24 mouse cellular contexts compared by ENCODE assay signal in genomic region chr9:119297696-119298095, GRCm38 (mm10). TPM values are rescaled to one million over a fixed set of nuclear protein-coding genes. Genes with fewer than 3 reads are reported as not detected.
DNase-seq lines count a peak whose midpoint lies in the region; ATAC-seq and TF ChIP-seq lines count a peak whose summit lies in the region.
"Had no signal": no experiment of that assay in that cellular context is flagged by ENCODE, and none has a peak within 500 bp of the region (broad histone marks: within the 10 kb centered on the region; RNA-seq: fewer than 3 reads in every experiment).

No protein-coding gene starts in this region.

- H3K27me3 ChIP-seq in intestine, embryonic 16.5 days (replicated peaks; ENCODE audit: control insufficient read depth, insufficient read depth, low read length), result no peaks in the 10 kb centered on the region
- H3K27me3 ChIP-seq in intestine, postnatal 0 days (replicated peaks; ENCODE audit: control insufficient read depth, insufficient read depth, low read length), result no peaks in the 10 kb centered on the region
- no peaks in the 10 kb centered on the region for H3K27me3 ChIP-seq in liver, adult 2 months (ENCODE audit: control insufficient read depth, insufficient read depth, low read length)
- H3K27me3 ChIP-seq in liver, embryonic 11.5 days (replicated peaks; ENCODE audit: control insufficient read depth, insufficient read depth, low read length), result no peaks in the 10 kb centered on the region
- H3K27me3 ChIP-seq: embryonic facial prominence, embryonic 12.5 days; embryonic facial prominence, embryonic 15.5 days; heart, embryonic 12.5 days; heart, embryonic 15.5 days; hindbrain, embryonic 12.5 days; hindbrain, embryonic 15.5 days; Patski had no signal

- in situ Hi-C loops in ES-E14 (cut with MboI; ENCODE audit: low sequenced_read_pairs in 2 of 2, unreplicated experiment in 2 of 2), result no loop called here

- no peak for DNase-seq in gastrocnemius, adult 2 months
- DNase-seq in gastrocnemius, postnatal 10 days, result no peak
- DNase-seq in liver, adult 2 months (ENCODE audit: extremely low read depth, low read depth, low spot score), result peak; percentile 80
- no peak for DNase-seq in liver, embryonic 11.5 days (ENCODE audit: low spot score)
- DNase-seq in ES-E14 (ENCODE audit: low read depth, low spot score), result no peak
- DNase-seq: adrenal gland, postnatal 10 days; adrenal gland, postnatal 36 days; cerebellum, adult 18-20 months; cerebellum, adult 9-10 months; cerebellum, postnatal 14 days; forebrain, postnatal 0 days; gastrocnemius, postnatal 36 days; heart, postnatal 10 days had no signal

- TF ChIP-seq POLR2A in liver, adult 2 months (IDR thresholded peaks at IDR 0.05; ENCODE audit: extremely low read depth, insufficient read depth, low read length), result no peak

- H3K4me3 ChIP-seq in gastrocnemius, adult 2 months, result no peak overlapping the region
- no peak overlapping the region for H3K4me3 ChIP-seq in intestine, embryonic 16.5 days (ENCODE audit: low read length)
- H3K4me3 ChIP-seq in intestine, postnatal 0 days (ENCODE audit: low read depth, low read length), result no peak overlapping the region
- H3K4me3 ChIP-seq in liver, adult 2 months (ENCODE audit: insufficient read depth, low read depth, low read length), result no peak overlapping the region
- no peak overlapping the region for H3K4me3 ChIP-seq in liver, embryonic 11.5 days (ENCODE audit: low read depth, low read length)
- no peak overlapping the region for H3K4me3 ChIP-seq in ES-E14 (ENCODE audit: insufficient read depth in 1 of 2, low read depth in 1 of 2, low read length in 2 of 2, poor library complexity in 1 of 2, severe bottlenecking in 1 of 2)
- H3K4me3 ChIP-seq: embryonic facial prominence, embryonic 12.5 days; embryonic facial prominence, embryonic 15.5 days; heart, embryonic 12.5 days; heart, embryonic 15.5 days; hindbrain, embryonic 12.5 days; hindbrain, embryonic 15.5 days had no signal

- no peak overlapping the region for H3K9ac ChIP-seq in intestine, embryonic 16.5 days (ENCODE audit: low read depth, low read length)
- H3K9ac ChIP-seq in intestine, postnatal 0 days (ENCODE audit: low read depth, low read length), result no peak overlapping the region
- H3K9ac ChIP-seq in liver, adult 2 months (ENCODE audit: low read depth, low read length), result no peak overlapping the region
- no peak overlapping the region for H3K9ac ChIP-seq in liver, embryonic 11.5 days (ENCODE audit: low read depth, low read length)
- H3K9ac ChIP-seq in ES-E14 (ENCODE audit: insufficient read depth, low read depth, low read length, poor library complexity, severe bottlenecking), result no peak overlapping the region
- H3K9ac ChIP-seq: embryonic facial prominence, embryonic 12.5 days; embryonic facial prominence, embryonic 15.5 days; forebrain, postnatal 0 days; heart, embryonic 12.5 days; heart, embryonic 15.5 days; hindbrain, embryonic 12.5 days; hindbrain, embryonic 15.5 days had no signal

- no peak for TF ChIP-seq CTCF in gastrocnemius, adult 2 months (IDR thresholded peaks at IDR 0.05)
- no peak for TF ChIP-seq CTCF in intestine, postnatal 0 days (IDR thresholded peaks at IDR 0.05; ENCODE audit: low read depth)
- no peak for TF ChIP-seq CTCF in liver, adult 2 months (IDR thresholded peaks at IDR 0.05; ENCODE audit: low read depth, low read length)

- H3K36me3 ChIP-seq in intestine, embryonic 16.5 days (ENCODE audit: control insufficient read depth, insufficient read depth, low read length), result 0 out of 2 replicates have a peak, but pooled peaks cover 3% of the 10 kb centered on the region
- H3K36me3 ChIP-seq in intestine, postnatal 0 days (ENCODE audit: control insufficient read depth, insufficient read depth), result peaks cover 6% of the 10 kb centered on the region
- no peaks in the 10 kb centered on the region for H3K36me3 ChIP-seq in liver, adult 2 months (ENCODE audit: control insufficient read depth, insufficient read depth, low read length)
- peaks cover 7% of the 10 kb centered on the region; the same call in 1 of the 2 replicates for H3K36me3 ChIP-seq in liver, embryonic 11.5 days (ENCODE audit: control insufficient read depth, insufficient read depth, low read length)
- H3K36me3 ChIP-seq in ES-E14 (ENCODE audit: control insufficient read depth, insufficient read depth, low read length, poor library complexity, severe bottlenecking), result peaks cover 13% of the 10 kb centered on the region; the same call in 1 of the 2 replicates

- H3K27ac ChIP-seq in gastrocnemius, adult 2 months, result peak overlapping the region; percentile 54
- H3K27ac ChIP-seq in intestine, embryonic 16.5 days (ENCODE audit: low read length), result 0 out of 2 replicates have a peak overlapping the region, but pooled peaks have one; percentile 23
- H3K27ac ChIP-seq in intestine, postnatal 0 days (ENCODE audit: low read depth, low read length), result no peak overlapping the region
- H3K27ac ChIP-seq in liver, adult 2 months (replicated peaks; ENCODE audit: insufficient read depth, low read depth, low read length), result no peak overlapping the region
- no peak overlapping the region for H3K27ac ChIP-seq in liver, embryonic 11.5 days (ENCODE audit: low read depth, low read length)
- H3K27ac ChIP-seq in ES-E14 (ENCODE audit: insufficient read depth, low read depth, low read length, poor library complexity, severe bottlenecking), result peak overlapping the region; percentile 43; the same call in 1 of the 2 replicates
- H3K27ac ChIP-seq: embryonic facial prominence, embryonic 12.5 days; embryonic facial prominence, embryonic 15.5 days; heart, embryonic 15.5 days; hindbrain, embryonic 12.5 days; hindbrain, embryonic 15.5 days had no signal

- no peak for ATAC-seq in intestine, embryonic 16.5 days
- ATAC-seq in intestine, postnatal 0 days, result no peak
- no peak for ATAC-seq in liver, embryonic 11.5 days (replicated peaks; ENCODE audit: low FRiP score)
- ATAC-seq: forebrain, embryonic 14.5 days; forebrain, postnatal 0 days; Patski had no signal

- 81% methylated on average over 6 of the region's 6 CpGs for WGBS in intestine, embryonic 16.5 days
- WGBS in intestine, postnatal 0 days, result 73% methylated on average over 6 of the region's 6 CpGs
- 29% methylated on average over 6 of the region's 6 CpGs for WGBS in liver, adult 2 months
- WGBS in liver, embryonic 11.5 days, result 88% methylated on average over 6 of the region's 6 CpGs

- H3K79me2 ChIP-seq in liver, adult 2 months (ENCODE audit: control insufficient read depth, insufficient read depth, low read length), result no peaks in the 10 kb centered on the region

- peaks cover 8% of the 10 kb centered on the region; the same call in 1 of the 2 replicates for H3K4me1 ChIP-seq in intestine, embryonic 16.5 days (ENCODE audit: control insufficient read depth, insufficient read depth, low read length)
- H3K4me1 ChIP-seq in intestine, postnatal 0 days (replicated peaks; ENCODE audit: control insufficient read depth, insufficient read depth, low read length), result no peaks in the 10 kb centered on the region
- H3K4me1 ChIP-seq in liver, adult 2 months (ENCODE audit: control insufficient read depth, insufficient read depth, low read length), result peaks cover 9% of the 10 kb centered on the region; the same call in 1 of the 2 replicates
- H3K4me1 ChIP-seq in liver, embryonic 11.5 days (replicated peaks; ENCODE audit: control insufficient read depth, insufficient read depth, low read length), result no peaks in the 10 kb centered on the region
- 0 out of 4 replicates have a peak, but pooled peaks cover 0 to 3% of the 10 kb centered on the region in 2 experiments for H3K4me1 ChIP-seq in ES-E14 (ENCODE audit: control insufficient read depth in 2 of 2, insufficient read depth in 2 of 2, low read length in 2 of 2, poor library complexity in 1 of 2)
- H3K4me1 ChIP-seq: embryonic facial prominence, embryonic 12.5 days; embryonic facial prominence, embryonic 15.5 days; heart, embryonic 12.5 days; heart, embryonic 15.5 days; hindbrain, embryonic 12.5 days; hindbrain, embryonic 15.5 days had no signal

- intact Hi-C loops in gastrocnemius, adult 2 months (cut with DNase I), result no loop called here

- H3K4me2 ChIP-seq in intestine, embryonic 16.5 days (ENCODE audit: low read depth, low read length), result no peak overlapping the region
- H3K4me2 ChIP-seq in intestine, postnatal 0 days (replicated peaks; ENCODE audit: low read depth), result no peak overlapping the region
- H3K4me2 ChIP-seq in liver, embryonic 11.5 days, result no peak overlapping the region
- H3K4me2 ChIP-seq: embryonic facial prominence, embryonic 12.5 days; embryonic facial prominence, embryonic 15.5 days; heart, embryonic 12.5 days; heart, embryonic 15.5 days; hindbrain, embryonic 12.5 days; hindbrain, embryonic 15.5 days had no signal

- H3K9me3 ChIP-seq in intestine, embryonic 16.5 days (ENCODE audit: control insufficient read depth, low read length), result no peaks in the 10 kb centered on the region
- no peaks in the 10 kb centered on the region for H3K9me3 ChIP-seq in intestine, postnatal 0 days (ENCODE audit: control insufficient read depth)
- H3K9me3 ChIP-seq in liver, embryonic 11.5 days (ENCODE audit: control insufficient read depth, low read length), result no peaks in the 10 kb centered on the region
- no peaks in the 10 kb centered on the region for H3K9me3 ChIP-seq in ES-E14 (ENCODE audit: control insufficient read depth, insufficient read depth, low read depth, low read length)
- H3K9me3 ChIP-seq: embryonic facial prominence, embryonic 12.5 days; embryonic facial prominence, embryonic 15.5 days; G1E; heart, embryonic 12.5 days; heart, embryonic 15.5 days; hindbrain, embryonic 12.5 days; hindbrain, embryonic 15.5 days had no signal

RNA-seq across cellular contexts. Expression of gene Oxsr1, which starts 24.5 kb away (rescaled TPM):
- 10 to 100 TPM; 55.9 to 64.1 TPM for total RNA-seq in gastrocnemius, adult 2 months (2021)
- total RNA-seq in gastrocnemius, postnatal 10 days (2021), result 10 to 100 TPM; 32.9 to 33.7 TPM
- 9.1 and 9.5 TPM in 2 replicates for polyA plus RNA-seq in intestine, embryonic 16.5 days (2015; fragmentation: Nextera tagmentation; extraction: Ambion mirVana)
- 7.9 and 8.7 TPM in 2 replicates for polyA plus RNA-seq in intestine, postnatal 0 days (2015; fragmentation: Nextera tagmentation; extraction: Ambion mirVana)
- total RNA-seq in liver, adult 2 months (2014; rRNA removed), result 14.2 and 15.6 TPM in 2 replicates
- polyA plus RNA-seq in liver, adult 2 months (2012; rRNA removed), result 7.6 and 8.6 TPM in 2 replicates
- polyA plus RNA-seq in liver, embryonic 11.5 days (2014; fragmentation: Nextera tagmentation; extraction: Ambion mirVana), result 14.2 TPM in 2 replicates
- 52.1 and 53.1 TPM in 2 replicates for total RNA-seq in ES-E14 (2012; rRNA removed)

RNA-seq across cellular contexts. Expression of gene Acaa1a, which starts 41.8 kb away (rescaled TPM):
- 10 to 100 TPM; 31.1 to 42.3 TPM for total RNA-seq in gastrocnemius, adult 2 months (2021)
- 10 to 100 TPM; 42.0 to 44.0 TPM for total RNA-seq in gastrocnemius, postnatal 10 days (2021)
- polyA plus RNA-seq in intestine, embryonic 16.5 days (2015; fragmentation: Nextera tagmentation; extraction: Ambion mirVana), result 114 and 116 TPM in 2 replicates
- polyA plus RNA-seq in intestine, postnatal 0 days (2015; fragmentation: Nextera tagmentation; extraction: Ambion mirVana), result 90.5 and 97.0 TPM in 2 replicates
- total RNA-seq in liver, adult 2 months (2014; rRNA removed), result 155 and 170 TPM in 2 replicates
- 280 and 328 TPM in 2 replicates for polyA plus RNA-seq in liver, adult 2 months (2012; rRNA removed)
- polyA plus RNA-seq in liver, embryonic 11.5 days (2014; fragmentation: Nextera tagmentation; extraction: Ambion mirVana), result 58.8 and 61.2 TPM in 2 replicates
- 54.9 and 58.2 TPM in 2 replicates for total RNA-seq in ES-E14 (2012; rRNA removed)

RNA-seq across cellular contexts. Expression of gene Myd88, which starts 43.5 kb away (rescaled TPM):
- 1 to 10 TPM; 4.3 to 5.0 TPM for total RNA-seq in gastrocnemius, adult 2 months (2021)
- total RNA-seq in gastrocnemius, postnatal 10 days (2021), result 10 to 100 TPM in 1 of 2 experiments, 1 to 10 TPM in 1; 8.7 to 10.5 TPM
- 35.0 and 36.3 TPM in 2 replicates for polyA plus RNA-seq in intestine, embryonic 16.5 days (2015; fragmentation: Nextera tagmentation; extraction: Ambion mirVana)
- 29.7 and 30.9 TPM in 2 replicates for polyA plus RNA-seq in intestine, postnatal 0 days (2015; fragmentation: Nextera tagmentation; extraction: Ambion mirVana)
- 4.8 and 6.3 TPM in 2 replicates for total RNA-seq in liver, adult 2 months (2014; rRNA removed)
- 9.8 and 11.3 TPM in 2 replicates for polyA plus RNA-seq in liver, adult 2 months (2012; rRNA removed)
- 28.6 and 30.6 TPM in 2 replicates for polyA plus RNA-seq in liver, embryonic 11.5 days (2014; fragmentation: Nextera tagmentation; extraction: Ambion mirVana)
- 4.2 and 5.4 TPM in 2 replicates for total RNA-seq in ES-E14 (2012; rRNA removed)

RNA-seq across cellular contexts. Expression of gene Xylb, which starts 59.5 kb away (rescaled TPM):
- under 1 TPM; 0.13 to 0.14 TPM for total RNA-seq in gastrocnemius, adult 2 months (2021)
- total RNA-seq in gastrocnemius, postnatal 10 days (2021), result under 1 TPM; 0.47 to 0.88 TPM
- polyA plus RNA-seq in intestine, embryonic 16.5 days (2015; fragmentation: Nextera tagmentation; extraction: Ambion mirVana), result 17.4 and 18.5 TPM in 2 replicates
- 10.8 and 11.7 TPM in 2 replicates for polyA plus RNA-seq in intestine, postnatal 0 days (2015; fragmentation: Nextera tagmentation; extraction: Ambion mirVana)
- total RNA-seq in liver, adult 2 months (2014; rRNA removed), result 204 and 276 TPM in 2 replicates
- 154 and 166 TPM in 2 replicates for polyA plus RNA-seq in liver, adult 2 months (2012; rRNA removed)
- 9.5 and 11.0 TPM in 2 replicates for polyA plus RNA-seq in liver, embryonic 11.5 days (2014; fragmentation: Nextera tagmentation; extraction: Ambion mirVana)
- total RNA-seq in ES-E14 (2012; rRNA removed), result 3.7 and 6.7 TPM in 2 replicates

Comparison
In these comparisons a context has a peak if more than half of its experiments do, and no peak if none do; other contexts are left out.
1. H3K27ac ChIP-seq: peak in gastrocnemius, adult 2 months (single experiment), intestine, embryonic 16.5 days (single experiment) and ES-E14 (single experiment); none in intestine, postnatal 0 days (single experiment), liver, adult 2 months (single experiment) and liver, embryonic 11.5 days (single experiment).